Mouse (Mus musculus) ZHBTc4 (cell line): ENCODE results near the gene Ttc38.

Experiments used
- DNase-seq: peaks from one replicate; pipeline ENCODE4 v3.0.0-alpha.2; 2011; ENCODE audit warnings: low read depth, low spot score

The Ttc38 gene

GRCm38 (mm10) chr15:85831954-85832590 is at the start of gene Ttc38:
Gene Ttc38 (plus strand): TSS chr15:85832306.
- peak; percentile 89 for DNase-seq

- DNase-seq, result peak; percentile 44
These were observed 49.0 kb upstream of the Ttc38 start for GRCm38 (mm10) chr15:85783146-85783545.

- DNase-seq, result no peak
These were observed 47.8 kb upstream of the Ttc38 start for GRCm38 (mm10) chr15:85784341-85784740.

DNA sequence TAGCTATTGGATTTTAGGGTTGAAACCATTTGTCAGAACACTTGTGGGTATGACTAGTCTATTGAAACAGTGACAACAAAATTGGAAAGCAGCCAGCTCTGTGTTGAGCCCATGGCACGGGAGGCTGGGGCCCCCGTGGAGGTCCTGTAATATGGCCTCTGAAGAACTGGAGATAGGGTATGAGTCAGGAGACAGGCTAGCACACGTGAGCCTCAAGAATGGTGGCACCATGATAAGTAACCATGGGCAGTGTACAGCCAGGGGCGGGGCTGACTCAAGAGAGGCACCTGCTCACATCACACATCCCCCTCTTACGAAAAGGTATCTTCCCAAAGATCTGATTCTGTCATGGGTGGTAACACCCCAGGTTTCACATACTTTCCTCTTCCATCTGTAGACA is 45.4 kb upstream of the Ttc38 start:
- no peak for DNase-seq

DNA sequence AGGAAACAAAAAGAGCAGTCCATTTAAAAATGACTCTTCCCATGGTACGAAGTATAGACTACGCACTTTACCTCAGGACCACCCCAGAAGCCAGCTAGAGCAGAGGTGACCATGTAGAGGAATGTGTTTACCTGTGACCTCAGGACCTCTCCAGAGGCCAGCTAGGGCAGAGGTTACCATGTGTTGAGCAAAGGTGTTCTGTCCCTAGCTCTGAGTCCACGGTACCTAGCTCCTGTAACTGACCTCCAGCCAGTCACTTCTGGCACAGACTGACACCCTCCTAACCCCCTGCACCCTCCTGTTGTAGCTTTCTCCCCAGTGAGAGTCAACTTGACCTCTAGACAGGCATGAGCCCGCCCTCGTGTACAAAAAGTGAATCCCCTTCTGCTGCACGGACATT is 44.6 kb upstream of the Ttc38 start:
- no peak for DNase-seq

- DNase-seq, result no peak
These were observed 44.1 kb upstream of the Ttc38 start for GRCm38 (mm10) chr15:85788051-85788450.

DNA sequence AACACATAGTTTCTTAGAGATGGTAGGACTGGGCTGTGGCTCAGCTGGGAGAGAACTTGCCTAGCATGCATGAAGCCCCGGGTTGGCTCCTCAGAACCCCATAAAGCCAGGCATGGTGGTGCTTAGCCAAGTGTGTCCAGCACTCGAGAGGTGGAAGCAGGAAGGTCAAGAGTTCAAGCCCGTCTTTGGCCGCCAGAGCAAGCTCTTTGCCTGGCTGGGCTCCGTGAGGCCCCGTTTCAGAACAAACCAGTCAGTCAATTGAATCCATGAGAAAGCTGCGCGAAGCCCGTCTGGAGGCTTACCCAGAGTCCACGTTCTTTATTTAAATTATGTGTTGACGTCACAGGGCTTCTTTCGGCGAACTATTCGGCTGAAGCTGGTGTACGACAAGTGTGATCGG is 43.5 kb upstream of the Ttc38 start:
- DNase-seq, result no peak

- DNase-seq, result no peak
These were observed 40.7 kb upstream of the Ttc38 start for GRCm38 (mm10) chr15:85791449-85791848.

GRCm38 (mm10) chr15:85792819-85793218 is 39.3 kb upstream of the Ttc38 start:
- DNase-seq, result no peak

GRCm38 (mm10) chr15:85795516-85795915 is 36.6 kb upstream of the Ttc38 start:
- peak; percentile 89 for DNase-seq

DNA sequence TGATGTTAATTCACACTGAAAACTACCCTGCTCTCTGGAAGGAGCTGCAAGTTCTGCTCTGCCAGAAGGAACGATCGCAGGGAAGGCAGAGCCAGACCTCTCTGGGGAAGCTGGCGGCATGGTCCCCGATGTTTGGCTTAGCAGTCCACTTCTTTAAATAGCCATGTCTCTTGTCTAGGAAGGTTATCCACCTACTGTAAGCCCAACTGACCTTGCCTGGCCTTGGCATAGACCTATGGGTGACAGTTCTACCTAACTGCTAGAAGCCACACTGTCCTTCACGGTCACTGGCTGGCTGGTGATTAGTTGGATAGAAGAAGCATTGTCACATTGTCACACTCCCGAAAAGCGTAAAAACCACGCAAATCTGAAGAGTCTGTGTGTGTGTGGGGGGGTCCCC is 33.4 kb upstream of the Ttc38 start:
- DNase-seq, result no peak

DNA sequence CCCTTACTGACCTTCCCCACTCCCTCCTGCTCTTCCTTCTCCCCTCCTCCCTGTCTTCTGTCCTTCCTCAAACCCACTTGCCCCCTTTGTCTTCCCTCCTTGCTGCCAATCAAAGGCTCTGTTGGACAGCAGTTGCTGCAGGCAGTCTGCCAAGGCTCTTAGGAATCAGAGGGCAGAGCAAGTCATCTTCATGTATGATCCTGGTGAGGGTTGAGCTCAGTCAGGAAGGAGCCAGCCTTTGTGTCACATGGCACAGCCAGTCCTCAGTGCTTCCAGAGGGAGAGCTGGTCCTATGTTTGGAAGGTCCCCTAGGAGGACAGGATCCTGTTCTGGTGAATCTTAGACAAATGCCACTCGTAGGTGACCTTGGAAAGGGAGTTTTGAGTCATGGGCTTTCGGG is 29.2 kb upstream of the Ttc38 start:
- DNase-seq, result no peak

GRCm38 (mm10) chr15:85806886-85807285 is 25.2 kb upstream of the Ttc38 start:
- no peak for DNase-seq

DNA sequence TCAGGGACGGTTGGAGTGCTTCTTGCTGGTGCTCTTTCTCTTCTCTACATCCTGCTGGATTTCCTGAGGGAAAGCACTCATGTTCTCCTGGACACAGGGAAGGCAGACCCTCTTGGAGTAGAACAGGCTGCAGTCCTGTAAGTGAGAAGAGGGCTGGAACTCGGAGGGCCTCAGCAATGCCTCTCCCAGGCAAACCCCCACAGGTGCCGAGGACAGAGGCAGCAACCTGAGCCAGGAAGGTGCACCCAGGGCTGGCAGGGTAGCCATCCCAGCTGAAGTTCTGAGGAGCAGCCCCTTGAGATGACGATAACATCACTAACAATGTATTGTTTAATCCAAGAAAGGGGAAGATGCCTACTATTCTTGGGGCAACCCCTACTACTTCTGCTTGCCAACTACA is 24.7 kb upstream of the Ttc38 start:
- no peak for DNase-seq

GRCm38 (mm10) chr15:85808031-85808430 is 24.1 kb upstream of the Ttc38 start:
- DNase-seq, result no peak

- DNase-seq, result no peak
These were observed 23.7 kb upstream of the Ttc38 start for GRCm38 (mm10) chr15:85808434-85808833.

DNA sequence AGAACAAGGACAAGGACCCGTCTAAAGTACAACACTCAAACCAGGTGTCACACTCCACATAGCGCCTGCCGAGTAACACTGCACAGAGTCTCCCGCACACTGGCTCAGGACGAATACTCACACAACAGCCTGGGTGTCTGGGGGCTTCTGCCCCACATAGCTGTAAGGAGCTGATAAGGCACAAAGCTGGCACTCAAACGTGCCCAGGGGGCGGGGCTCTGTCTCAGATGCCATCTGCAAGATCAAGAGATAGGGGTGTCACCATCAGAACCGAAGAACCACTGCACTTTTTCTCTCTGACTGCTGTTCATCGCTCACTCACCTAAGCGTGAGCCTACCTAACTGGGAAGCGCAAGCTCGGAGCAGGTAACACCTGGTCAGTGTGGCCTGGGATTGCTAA is 23.0 kb upstream of the Ttc38 start:
- no peak for DNase-seq

DNA sequence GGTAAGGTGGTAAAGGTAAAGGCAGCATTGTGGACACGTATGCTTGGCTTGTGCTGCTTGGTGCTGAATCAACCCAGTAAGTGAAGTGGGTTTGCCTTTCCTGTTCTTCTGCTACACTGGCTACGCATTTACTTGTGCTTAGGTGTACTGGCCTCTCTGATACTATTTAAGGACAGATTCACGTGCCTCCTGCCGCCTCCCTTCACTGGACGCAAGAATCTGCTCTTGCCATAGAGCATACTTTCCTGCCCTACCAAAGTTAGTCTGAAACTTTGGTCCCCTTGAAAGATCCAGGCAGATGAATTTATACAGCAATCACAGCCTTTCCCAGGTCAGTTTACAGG is 21.7 kb upstream of the Ttc38 start:
- DNase-seq, result no peak

DNA sequence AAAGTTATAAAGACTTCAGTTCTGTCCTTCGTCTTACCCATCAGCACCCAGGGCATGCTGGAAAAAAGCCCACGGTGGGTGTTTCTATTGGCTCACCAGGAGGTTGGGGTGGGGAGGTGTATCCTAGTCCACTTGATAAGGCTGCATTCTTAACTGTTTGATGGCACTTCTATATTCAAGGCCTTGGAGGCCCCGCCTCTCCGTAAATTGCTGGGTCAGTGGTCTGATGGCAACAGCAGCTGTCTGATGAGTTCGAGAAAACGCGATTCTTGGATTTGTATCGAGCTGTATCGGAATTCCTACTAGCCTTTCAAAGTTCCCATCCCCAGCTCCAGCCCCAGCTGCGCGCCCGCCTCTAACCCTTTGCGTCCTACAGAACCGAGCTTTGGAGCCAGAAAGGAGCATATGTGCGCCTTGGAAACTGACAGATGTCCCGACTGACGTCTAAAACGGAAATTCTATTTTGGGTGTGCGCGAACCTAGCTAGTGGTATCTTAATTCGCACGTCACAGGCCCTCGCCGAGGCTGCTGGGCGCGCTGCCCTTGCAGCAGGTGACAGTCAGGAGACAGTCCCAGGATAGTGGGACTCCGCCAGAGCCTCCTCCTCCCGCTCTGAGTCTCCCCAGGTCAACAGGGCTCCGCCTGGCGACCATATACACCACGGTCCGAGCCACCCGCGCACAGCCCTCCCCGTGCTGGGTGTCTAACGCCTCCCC is 21.1 kb upstream of the Ttc38 start:
- no peak for DNase-seq

DNA sequence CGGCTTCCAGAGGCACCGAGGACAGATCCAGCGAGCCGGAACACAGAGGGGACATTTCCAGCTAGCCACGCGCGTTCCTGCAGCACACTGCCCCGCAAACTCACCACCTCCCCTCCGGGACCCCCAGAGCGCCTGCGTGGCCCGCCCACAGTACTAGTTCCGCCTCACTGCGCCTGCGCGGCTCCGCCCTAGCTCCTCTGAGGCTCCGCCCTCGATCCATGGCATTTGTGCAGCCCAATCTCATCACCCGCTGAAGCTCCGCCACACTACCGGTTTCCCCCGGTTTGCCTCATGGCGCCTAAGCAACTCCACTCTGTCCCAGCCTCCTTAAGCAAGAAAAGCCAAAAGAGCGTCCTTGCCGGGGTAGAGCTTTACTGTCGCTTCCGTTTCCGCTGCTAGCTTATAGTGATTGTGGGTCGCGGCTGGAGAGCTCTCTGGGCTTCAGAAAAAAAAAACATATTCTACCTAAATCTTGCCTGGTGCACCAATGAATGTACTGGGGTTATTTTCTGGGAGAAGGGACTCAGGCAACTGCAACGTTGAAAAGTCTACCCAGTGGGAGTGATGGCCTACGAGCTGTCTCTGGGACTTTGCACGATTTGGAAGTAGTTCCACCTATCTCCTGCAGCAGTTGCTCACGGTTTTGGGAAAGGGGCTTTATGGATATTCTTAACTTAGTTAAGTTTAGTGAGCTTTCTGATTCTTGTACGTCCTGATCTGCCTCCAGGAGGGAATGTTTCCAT is 20.4 kb upstream of the Ttc38 start, which contains the start of gene Cdpf1:
TSS of gene Cdpf1 (minus strand) at position 163 of the 743 bp plus-strand sequence.
- DNase-seq, result peak; percentile 97

DNA sequence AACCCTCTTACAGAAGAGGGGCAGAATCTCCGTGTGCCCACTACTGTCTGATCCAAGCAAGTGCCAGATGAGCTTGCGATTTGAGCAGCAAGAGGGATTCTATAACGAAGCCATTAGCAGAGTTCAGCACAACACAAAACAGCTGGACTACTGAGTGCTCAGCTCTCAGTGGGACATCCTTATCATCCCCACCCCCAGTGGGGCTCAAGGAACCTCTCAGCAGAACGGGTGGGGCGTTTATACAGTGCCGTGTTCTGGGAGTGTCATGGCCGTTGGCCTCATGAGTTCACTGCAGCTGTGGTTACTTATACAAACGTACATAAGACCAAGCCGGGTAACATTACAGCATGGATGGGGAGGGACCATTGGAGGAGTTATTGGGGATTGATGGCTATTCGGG is 18.7 kb upstream of the Ttc38 start:
- DNase-seq, result peak; percentile 84

- DNase-seq, result no peak
These were observed 10.7 kb upstream of the Ttc38 start, which contains the start of gene Pkdrej for GRCm38 (mm10) chr15:85821203-85822010. Gene Pkdrej (minus strand): TSS chr15:85821734.
